Mouse (Mus musculus) ES-E14 (cell line): ENCODE results near the gene Kctd15.

ENCODE experiments used
- CHD2 ChIP-seq: IDR thresholded peaks from 2 replicates; pipeline ENCODE4 v1.6.1; 2014; ENCODE audit warnings: mild to moderate bottlenecking, low read depth, low read length, inconsistent platforms
- HCFC1 ChIP-seq: IDR thresholded peaks from 2 replicates; pipeline ENCODE4 v1.6.1; 2012; ENCODE audit warnings: low read length, inconsistent platforms, borderline replicate concordance; ENCODE audit not compliant: insufficient read depth
- MAFK ChIP-seq: IDR thresholded peaks from 2 replicates; pipeline ENCODE4 v1.6.1; 2014; ENCODE audit warnings: mild to moderate bottlenecking, low read depth, low read length, inconsistent platforms; ENCODE audit not compliant: insufficient read depth
- ZC3H11A ChIP-seq: IDR thresholded peaks from 2 replicates; pipeline ENCODE4 v1.6.1; 2012; ENCODE audit warnings: low read depth, mild to moderate bottlenecking, inconsistent platforms, low read length, borderline replicate concordance
- ZNF384 ChIP-seq: IDR thresholded peaks from 2 replicates; pipeline ENCODE4 v1.6.1; 2012; ENCODE audit warnings: low read depth, low read length, inconsistent platforms

DNA sequence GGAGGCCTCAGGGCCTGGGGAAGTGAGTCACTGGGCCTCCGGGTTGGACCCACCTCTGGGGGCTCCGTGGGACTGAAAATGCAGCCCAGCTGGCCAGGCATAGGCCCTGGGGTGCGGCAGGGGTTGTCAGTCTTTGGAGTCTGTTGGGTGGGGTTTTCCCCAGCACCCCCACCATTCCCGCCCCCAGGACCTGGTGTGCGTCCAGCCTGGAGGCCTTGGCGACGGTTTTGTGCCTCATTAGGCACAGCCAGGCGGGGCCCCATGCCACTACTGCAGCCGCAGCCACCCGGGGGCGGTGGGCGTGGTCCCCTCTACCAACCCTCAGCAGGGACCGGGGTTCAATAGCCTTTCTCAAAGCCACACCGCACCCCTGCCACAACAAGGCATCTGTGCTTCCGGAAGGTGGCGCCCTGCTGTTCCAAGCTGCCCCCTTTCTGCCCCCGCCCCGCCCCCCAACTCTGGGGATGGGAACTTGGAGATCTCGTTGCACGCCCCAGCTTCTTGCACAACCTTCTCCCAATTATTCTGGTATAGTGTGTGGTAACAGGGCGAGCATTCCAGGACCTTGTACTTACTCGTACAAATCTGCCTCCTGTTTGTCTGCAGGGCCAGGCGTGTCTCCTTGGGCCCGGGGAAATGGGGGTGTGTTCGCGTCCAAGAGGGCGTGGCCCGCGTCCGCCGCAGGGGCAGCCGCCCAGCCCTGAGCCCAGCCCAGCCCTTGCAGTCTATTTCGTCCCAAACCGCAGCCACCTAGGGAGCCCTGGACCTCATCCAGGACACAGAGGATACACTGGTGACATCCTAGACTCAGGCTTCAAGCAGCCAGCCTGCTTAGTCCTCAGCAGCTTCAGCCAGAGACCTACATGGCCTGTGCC is 26.1 kb downstream of the Kctd15 start:
- TF ChIP-seq ZC3H11A (no peak), MAFK (no peak), CHD2 (no peak), ZNF384 (no peak), HCFC1 (no peak)
